Mouse (Mus musculus): Measurements from ENCODE around the gene Upk3b.

Upk3b gene

DNA sequence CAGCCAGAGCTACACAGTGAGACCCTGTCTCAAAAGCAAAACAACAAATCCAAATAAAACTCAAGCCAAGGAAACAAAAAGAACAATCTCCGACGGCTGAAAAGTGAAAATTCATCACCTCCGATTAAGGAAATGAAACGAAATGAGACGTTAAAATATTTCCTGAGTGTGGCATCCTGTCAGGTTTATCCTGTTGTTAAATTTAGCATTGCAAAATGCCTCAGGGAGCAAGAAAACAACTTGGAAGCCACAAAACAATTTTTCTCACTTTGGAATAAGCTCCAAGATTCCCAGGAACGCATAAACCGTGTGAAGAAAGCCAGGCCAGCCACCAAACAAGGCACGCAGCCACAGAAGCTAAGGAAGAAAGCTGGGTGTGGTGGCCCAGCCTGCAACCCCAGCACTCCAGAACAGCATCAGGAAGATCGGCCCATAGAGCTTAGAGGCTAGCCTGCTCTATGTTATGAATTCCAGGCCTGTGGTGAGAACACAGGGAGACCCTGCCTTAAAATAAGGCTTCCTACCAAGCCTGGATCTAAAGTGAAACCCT, 38.8 kb downstream of the Upk3b start:
- peak; percentile 36 for DNase-seq

DNA sequence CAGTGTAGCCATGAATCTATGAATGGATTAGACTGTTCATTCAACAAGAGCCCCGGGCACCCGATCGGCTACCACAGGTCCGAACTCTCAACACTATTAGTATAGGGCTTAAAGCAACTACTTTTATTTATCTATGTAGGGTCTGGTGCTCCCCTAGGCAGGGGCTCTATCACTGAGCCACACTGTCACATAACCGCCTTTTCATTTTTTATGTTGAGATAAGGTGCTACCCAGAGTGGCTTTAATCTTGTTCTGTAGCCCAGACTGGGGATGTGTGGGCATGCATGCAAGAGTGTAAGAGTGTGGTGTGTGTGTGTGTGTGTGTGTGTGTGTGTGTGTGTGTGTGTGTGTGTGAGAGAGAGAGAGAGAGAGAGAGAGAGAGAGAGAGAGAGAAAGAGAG, 39.8 kb downstream of the Upk3b start:
- no peak for DNase-seq

DNA sequence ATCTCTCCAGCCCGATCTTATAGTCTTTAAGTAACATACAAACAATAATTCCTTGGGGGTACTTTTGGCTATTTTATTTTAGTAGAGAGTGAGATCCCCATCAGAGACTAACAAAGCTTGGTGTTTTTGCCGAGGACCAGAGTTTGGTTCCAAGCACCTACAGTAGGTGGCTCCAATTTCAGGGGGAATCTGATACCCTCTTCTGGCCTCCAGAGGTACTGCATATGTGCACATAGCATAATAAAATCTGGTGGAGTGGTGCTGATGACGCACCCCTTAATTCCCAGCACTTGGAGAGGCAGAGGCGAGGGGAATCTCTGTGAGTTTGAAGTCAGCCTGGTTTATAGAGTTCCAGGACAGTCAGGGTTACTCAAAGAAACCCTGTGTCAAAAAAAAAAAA, 44.0 kb downstream of the Upk3b start:
- DNase-seq = no peak

DNA sequence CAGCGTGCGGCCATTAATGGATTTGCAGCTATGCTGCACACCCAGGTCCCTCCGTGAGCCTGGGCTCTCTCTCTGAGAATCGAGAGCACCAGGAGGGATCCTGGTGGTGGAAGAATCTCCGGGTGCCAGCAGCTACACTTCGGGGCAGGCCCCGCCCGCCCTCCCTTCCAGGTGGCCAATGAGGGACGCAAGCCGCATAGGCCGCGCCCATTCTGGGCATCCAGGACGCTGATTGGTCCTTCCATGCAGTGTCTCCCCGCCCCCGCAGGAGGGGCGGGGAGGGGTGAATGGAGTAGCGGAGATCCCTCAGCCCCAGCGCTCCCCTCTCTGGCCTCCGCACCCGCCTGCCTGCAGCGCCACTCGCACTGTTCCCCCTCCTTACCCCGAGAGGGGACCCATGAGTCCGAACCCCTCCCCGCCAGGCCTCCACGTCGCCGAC, 45.4 kb downstream of the Upk3b start, which contains the start of gene Rasa4:
Gene Rasa4 (plus strand): TSS at position 248 of the 439 bp plus-strand sequence.
- DNase-seq = peak; percentile 93

DNA sequence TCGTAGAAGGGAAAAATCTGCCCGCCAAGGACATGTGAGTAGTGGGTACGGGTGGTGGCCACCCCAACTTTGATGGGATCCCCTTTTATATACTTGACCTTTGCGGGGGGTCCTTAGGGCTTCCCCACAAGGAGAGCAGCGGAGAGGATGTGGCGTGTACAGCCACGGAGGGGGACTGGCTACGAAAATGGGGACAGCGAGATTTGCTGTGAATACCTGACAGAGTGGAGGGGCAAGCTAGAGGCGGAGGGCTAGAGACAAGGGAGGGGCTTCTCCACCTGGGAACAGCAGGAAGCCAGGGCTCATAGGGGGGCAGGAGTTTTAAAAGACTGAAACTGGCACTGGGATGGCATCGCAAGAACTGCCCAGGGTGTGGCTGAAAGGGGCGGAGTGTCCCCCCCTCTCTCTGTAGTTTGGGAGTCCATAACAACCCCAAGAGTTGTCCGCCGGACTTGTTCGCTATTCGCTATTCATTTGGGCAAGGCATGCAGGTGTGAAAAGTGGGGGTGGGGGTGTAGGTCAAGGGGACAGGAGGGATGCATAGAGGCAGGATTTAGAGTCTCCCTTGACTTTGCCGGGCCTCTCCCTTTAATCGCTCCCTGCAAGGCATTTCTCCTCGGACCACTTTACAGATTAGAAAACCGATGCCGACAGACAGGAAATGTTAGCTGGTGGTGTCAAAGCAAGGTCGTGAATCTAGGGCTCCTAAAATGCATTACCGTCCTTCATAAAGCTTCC, 46.0 kb downstream of the Upk3b start:
- no peak for DNase-seq

DNA sequence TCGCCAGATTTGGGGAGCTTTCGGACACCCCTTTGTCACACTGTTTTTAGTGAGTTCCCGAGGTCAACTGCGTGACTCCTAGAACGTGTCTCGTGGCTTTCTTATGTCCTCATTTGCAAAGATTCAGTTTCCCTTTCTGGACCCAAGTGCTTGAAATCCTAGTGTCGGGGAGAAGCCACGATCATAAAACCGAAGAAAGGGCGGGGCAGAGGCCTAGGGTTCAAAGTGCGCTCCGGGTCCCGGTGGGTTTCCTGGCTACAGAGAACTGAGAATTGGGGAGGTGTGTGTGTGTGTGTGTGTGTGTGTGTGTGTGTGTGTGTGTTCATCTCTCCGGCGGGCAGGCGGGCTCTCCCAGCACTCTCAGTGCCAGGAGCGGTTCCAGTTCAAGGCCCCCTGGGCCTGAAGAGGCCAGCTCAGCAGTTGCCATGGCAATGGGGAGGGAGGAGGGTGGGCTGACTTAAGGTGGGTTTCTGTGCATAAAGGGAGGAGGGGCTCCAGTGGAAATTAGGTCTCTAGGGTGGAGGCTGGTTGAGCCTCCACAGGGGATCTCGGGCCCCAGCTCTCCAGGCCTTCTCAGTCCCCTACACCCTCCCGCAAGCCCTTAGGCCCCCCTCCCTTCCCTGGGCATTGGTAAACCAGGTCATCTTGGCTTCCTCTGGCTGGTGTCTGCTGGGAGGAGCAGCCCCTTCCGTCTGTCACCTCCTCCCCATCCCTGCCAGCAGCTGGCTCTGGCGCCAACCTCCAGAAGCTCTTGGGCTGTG, 46.8 kb downstream of the Upk3b start:
- peak; percentile 17 for DNase-seq

DNA sequence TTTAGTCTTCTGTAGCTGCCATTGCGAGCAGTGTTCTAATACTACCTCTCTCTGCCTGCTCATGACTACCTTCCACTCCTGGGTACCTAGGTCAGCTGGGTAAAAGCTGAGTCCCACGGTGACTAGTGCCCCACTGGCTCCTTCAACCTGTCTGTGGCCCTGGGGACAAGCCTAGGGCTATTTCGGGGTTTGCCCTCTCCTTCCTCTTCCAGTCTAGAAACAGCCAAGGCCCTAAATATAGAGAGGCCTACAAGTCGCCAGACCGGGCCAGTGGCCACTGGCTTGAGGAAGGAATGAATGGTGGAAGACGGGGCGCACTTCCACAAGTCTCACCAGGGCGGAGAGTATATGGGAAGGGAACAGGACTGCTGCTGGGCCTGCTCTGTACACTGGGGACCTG, 48.0 kb downstream of the Upk3b start:
- DNase-seq = no peak

DNA sequence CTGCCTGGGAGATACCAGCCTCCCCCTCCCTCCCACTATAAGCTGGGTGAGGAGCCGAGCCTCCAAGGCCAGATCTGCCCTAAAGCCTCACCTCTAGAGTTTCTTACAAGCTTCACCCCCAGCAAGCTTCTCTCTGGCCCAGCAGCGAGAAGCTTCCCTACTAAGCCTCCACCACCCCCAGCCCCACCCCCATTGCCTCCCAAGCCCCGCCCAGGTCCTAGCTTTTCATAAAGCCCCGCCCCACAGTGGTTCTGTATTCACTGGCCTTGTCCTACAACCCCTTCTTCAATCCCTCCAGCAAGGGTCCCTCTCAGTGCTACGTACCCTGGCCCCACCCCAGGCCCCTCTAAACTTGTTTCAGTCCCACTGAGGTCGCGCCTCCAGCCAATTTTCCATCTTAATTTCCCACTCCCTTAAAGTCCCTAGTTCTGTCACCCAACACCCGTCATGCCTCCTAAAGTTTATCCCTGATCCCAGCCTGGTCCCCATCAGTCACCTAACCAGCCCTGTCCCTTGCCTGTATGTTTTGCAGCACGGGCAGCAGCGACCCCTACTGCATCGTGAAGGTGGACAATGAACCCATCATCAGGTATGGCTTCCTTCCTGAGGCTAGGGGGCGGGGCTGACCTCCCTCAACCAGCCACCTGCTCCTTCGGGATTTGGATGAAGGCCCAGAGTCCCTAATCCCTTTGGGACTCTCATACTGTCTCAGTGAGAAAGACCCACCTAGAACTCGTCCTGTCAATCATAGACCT, 50.7 kb downstream of the Upk3b start:
- DNase-seq = no peak

DNA sequence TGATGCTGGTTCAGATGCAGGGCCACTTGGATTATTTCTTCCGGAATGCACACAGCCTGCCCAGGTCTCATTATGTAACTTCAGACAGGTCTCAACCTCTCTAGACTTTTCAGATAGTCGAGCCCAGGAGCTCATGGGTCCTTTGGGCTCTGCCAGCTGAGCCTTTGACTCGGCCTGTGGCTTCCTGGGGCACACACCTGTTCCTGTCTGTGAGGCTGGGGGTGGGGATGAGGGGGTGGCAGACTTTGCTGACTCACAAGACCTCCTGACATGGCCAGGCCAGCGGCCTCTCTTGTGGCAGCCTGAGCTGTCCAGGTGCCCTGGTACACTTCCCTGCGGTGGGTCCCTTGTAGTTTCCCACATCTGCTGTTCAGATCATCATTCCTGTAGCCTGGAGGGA, 53.6 kb downstream of the Upk3b start:
- no peak for DNase-seq

DNA sequence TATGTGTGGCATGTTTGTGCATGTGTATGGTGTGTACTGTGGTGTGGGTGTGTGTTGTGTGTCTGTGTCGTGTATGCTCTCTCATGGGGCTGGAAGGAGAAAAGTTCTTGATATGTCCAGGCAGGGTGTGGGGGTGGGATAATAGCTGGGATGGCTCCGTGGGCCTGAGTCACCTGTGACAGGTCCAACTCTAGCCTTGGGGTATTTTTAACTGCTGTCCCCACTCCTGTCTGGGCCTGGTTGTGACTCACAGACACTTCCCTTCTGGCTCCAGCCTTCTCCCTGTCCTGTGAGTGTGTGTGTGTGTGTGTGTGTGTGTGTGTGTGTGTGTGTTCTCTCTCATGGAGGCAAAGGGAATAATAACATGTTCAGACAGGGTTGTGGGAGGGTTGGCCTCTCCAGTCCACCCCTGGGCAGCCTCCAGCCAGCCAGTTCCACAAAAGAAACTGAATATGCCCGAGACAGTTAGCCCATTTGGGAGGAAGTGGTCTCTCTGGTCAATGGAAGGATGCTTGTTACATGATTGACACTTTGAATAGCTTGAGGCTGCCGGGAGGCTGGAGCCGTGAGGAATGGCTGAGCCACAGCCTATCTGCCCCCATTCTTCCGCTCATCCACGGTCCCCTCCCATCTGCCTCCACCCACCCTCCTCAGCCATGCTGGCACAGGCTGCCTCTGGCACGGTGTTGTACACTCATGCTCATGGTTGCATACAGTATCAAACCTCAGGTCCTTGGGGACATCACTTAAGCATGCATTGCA, 56.1 kb downstream of the Upk3b start:
- DNase-seq = no peak

DNA sequence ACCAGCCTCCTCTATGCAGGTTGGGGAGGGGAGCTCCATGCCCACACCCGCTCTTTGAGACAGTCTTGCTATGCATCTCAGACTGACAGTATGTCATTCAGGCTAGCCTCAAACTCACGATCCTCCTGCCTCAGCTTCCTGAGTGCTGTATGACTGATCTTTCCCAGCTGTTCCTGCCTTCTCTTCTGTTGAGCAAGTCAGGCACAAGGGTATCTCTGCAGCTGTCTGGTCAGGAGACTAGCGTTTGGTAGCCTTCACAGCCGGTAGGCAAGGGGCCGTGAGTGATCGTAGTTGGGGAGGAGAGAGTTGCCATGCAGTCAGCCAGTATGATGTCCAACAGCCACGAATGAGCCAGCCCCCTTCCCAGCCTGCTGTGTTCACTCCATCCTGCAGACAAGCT, 56.8 kb downstream of the Upk3b start:
- no peak for DNase-seq

Measured in kidney, adult 11 months (tissue).